Mouse (Mus musculus): ENCODE results near the gene Otx2.
"Not testable (repeated sequence)": the region's sequence is repeated elsewhere in the genome, so short reads cannot be mapped to it uniquely, and the experiment has no call there.

The Otx2 gene

GRCm38 (mm10) chr14:48653676-48654510 lies 19.7 kb downstream of the Otx2 start:
- no peak for DNase-seq (ENCODE audit: low spot score)

GRCm38 (mm10) chr14:48653081-48653480 lies 20.5 kb downstream of the Otx2 start:
- DNase-seq (ENCODE audit: low spot score): no peak

GRCm38 (mm10) chr14:48652256-48652655 lies 21.4 kb downstream of the Otx2 start:
- no peak for DNase-seq (ENCODE audit: low spot score)

- no peak for DNase-seq (ENCODE audit: low spot score)
These were observed 22.0 kb downstream of the Otx2 start for GRCm38 (mm10) chr14:48651471-48652211.

- DNase-seq (ENCODE audit: low spot score): no peak
These were observed 31.9 kb downstream of the Otx2 start for GRCm38 (mm10) chr14:48641462-48642395.

- DNase-seq (ENCODE audit: low spot score): no peak
These were observed 40.5 kb downstream of the Otx2 start for GRCm38 (mm10) chr14:48633141-48633540.

GRCm38 (mm10) chr14:48632335-48632734 lies 41.3 kb downstream of the Otx2 start:
- DNase-seq (ENCODE audit: low spot score): no peak

- DNase-seq (ENCODE audit: low spot score): no peak
These were observed 42.1 kb downstream of the Otx2 start for GRCm38 (mm10) chr14:48631486-48631885.

- DNase-seq (ENCODE audit: low spot score): no peak
These were observed 44.2 kb downstream of the Otx2 start for GRCm38 (mm10) chr14:48629404-48629803.

GRCm38 (mm10) chr14:48626271-48626670 lies 47.3 kb downstream of the Otx2 start:
- no peak for DNase-seq (ENCODE audit: low spot score)

- DNase-seq (ENCODE audit: low spot score): no peak
These were observed 48.3 kb downstream of the Otx2 start for GRCm38 (mm10) chr14:48625331-48625694.

GRCm38 (mm10) chr14:48624596-48625330 lies 48.9 kb downstream of the Otx2 start:
- peak; percentile 36 for DNase-seq (ENCODE audit: low spot score)

- not testable (repeated sequence) for DNase-seq (ENCODE audit: low spot score)
These were observed 50.9 kb downstream of the Otx2 start for GRCm38 (mm10) chr14:48622726-48623125.

- DNase-seq (ENCODE audit: low spot score): no peak
These were observed 57.3 kb downstream of the Otx2 start for GRCm38 (mm10) chr14:48616361-48616760.

- DNase-seq (ENCODE audit: low spot score): no peak
These were observed 64.8 kb downstream of the Otx2 start for GRCm38 (mm10) chr14:48608641-48609310.

Data from adipocyte (in vitro differentiated cells).